Mouse (Mus musculus) forebrain, embryonic 12.5 days (tissue): Measurements from ENCODE around the gene Kmt2d. TPM values are rescaled to one million over a fixed set of nuclear protein-coding genes. Genes with fewer than 3 reads are reported as not detected.
"Not testable (repeated sequence)": the region's sequence is repeated elsewhere in the genome, so short reads cannot be mapped to it uniquely, and the experiment has no call there.

Source experiments
- ATAC-seq: fragments of 200-750 bp; cut with Nextera tagmentation; 2 replicates; pipeline ENCODE4 v1.8.0; 2017; ENCODE audit warnings: moderate TSS enrichment; ENCODE audit not compliant: low FRiP score
- H3K27ac ChIP-seq: fragments of 300-500 bp; sonication (generic); 2 replicates; pipeline ENCODE4 v1.5.1; 2016; ENCODE audit warnings: mild to moderate bottlenecking
- H3K27me3 ChIP-seq: fragments of 300-500 bp; sonication (generic); 2 replicates; pipeline ENCODE4 v1.6.1; 2016; ENCODE audit warnings: mild to moderate bottlenecking
- H3K36me3 ChIP-seq: fragments of 300-500 bp; sonication (generic); replicated peaks from 2 replicates; pipeline ENCODE4 v1.6.1; 2016; ENCODE audit warnings: mild to moderate bottlenecking
- H3K4me1 ChIP-seq: fragments of 300-500 bp; sonication (generic); 2 replicates; pipeline ENCODE4 v1.6.1; 2016
- H3K4me2 ChIP-seq: fragments of 300-500 bp; sonication (generic); 2 replicates; pipeline ENCODE4 v1.6.1; 2016; ENCODE audit warnings: mild to moderate bottlenecking, moderate library complexity
- H3K4me3 ChIP-seq: fragments of 300-500 bp; sonication (generic); replicated peaks from 2 replicates; pipeline ENCODE4 v1.5.1; 2016; ENCODE audit warnings: mild to moderate bottlenecking
- H3K9ac ChIP-seq: fragments of 300-500 bp; sonication (generic); 2 replicates; pipeline ENCODE4 v1.6.1; 2016; ENCODE audit warnings: mild to moderate bottlenecking
- H3K9me3 ChIP-seq: fragments of 300-500 bp; sonication (generic); 2 replicates; pipeline ENCODE4 v1.6.1; 2016
- WGBS: fragments of 180-500 bp; shearing (Covaris S2); methylation state at CpG from one replicate; pipeline ENCODE4 v1.1.7; 2016; 5-methylcytosine and 5-hydroxymethylcytosine counted together
- polyA plus RNA-seq: library from polyadenylated mRNA; unstranded; fragments of >200 nt; fragmentation: Nextera tagmentation; extraction: Ambion mirVana; gene quantifications from 2 replicates; pipeline ENCODE4 v1.2.1, GENCODE M21; 2016

Kmt2d gene
- 12.5 and 12.7 TPM in 2 replicates for polyA plus RNA-seq

DNA sequence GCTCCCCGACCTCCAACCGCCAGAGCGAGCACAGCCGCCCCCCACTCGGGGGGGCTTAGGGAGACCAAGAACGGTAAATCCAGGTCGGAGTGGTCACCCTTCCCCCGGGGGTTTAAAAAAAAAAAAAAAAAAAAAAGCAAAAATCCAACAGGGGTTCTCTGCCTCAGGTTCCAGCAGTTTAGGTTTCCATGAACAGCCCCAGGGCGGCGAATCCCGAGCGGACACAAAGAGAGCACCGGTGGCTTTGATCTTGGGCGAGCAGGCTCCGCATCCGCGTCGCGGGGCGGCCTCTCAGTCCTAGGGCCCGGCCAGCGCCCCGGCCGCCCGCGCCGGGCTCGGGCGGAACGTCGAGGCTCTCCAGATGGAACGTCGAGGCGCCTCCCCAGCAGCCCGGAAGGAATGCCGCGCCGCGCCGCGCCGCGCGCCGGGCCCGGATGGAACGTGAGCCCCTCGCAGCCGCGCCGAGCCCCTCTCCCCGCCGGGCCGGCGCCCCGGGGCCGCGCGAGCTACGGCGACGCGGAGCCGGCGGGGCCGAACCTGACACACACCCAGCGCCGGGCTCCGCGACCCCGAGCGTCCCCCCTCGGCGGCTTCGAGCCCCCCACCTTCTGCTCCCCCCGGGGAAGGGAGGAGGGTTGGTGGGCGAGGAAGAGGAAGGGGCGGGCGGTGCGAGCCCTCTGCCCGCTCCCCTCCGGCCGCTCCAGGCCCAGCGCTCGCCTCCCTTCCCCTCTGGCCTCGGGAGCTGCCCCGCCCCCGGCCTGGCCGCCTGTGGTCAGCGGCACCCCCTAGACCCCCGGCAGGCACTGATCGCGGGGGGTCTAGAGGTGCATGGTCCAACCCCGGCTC is at the start of gene Kmt2d:
Kmt2d (minus strand) TSS at position 135 of the 846 bp plus-strand sequence.
- WGBS, result under 1% methylated on average over 89 of the region's 94 CpGs

DNA sequence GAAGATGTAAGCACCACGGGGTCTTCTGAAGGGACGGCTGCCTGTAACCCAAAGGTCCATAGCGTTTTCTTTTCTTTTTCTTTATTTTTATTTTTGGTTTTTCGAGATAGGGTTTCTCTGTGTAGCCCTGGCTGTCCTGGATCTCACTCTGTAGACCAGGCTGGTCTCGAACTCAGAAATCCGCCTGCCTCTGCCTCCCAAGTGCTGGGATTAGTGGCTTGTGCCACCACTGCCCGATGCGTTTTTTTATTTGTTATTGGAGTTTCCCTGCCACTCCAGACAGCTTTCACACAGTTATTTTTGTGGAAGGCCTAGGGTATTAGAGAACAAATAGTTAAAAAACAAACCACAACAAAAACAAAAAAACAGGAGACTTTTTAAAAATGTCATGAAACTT is 47.5 kb upstream of the Kmt2d start:
- Histone ChIP-seq H3K4me3 (peak overlapping the region; percentile 86), H3K36me3 (peaks cover 14% of the 10 kb centered on the region), H3K9ac (peak overlapping the region; percentile 40; the same call in 1 of the 2 replicates), H3K27ac (peak overlapping the region; percentile 48), H3K4me1 (peaks cover 27% of the 10 kb centered on the region), H3K4me2 (peak overlapping the region; percentile 58)
- not testable (repeated sequence) for H3K27me3 ChIP-seq, ATAC-seq, H3K9me3 ChIP-seq
- 31% methylated on average over 8 of the region's 8 CpGs for WGBS

More for the DNA sequence above, at the start of gene Kmt2d:
- H3K27me3 ChIP-seq, result no peaks in the 10 kb centered on the region
- H3K4me3 ChIP-seq, result peak within 1 kb of the TSS; percentile 99
- H3K9ac ChIP-seq, result peak within 1 kb of the TSS; percentile 99
- peak; percentile 60 for ATAC-seq
- H3K36me3 ChIP-seq, result peaks cover 6% of the 10 kb centered on the region
- H3K4me1 ChIP-seq, result peaks cover 43% of the 10 kb centered on the region
- H3K27ac ChIP-seq, result peak within 1 kb of the TSS; percentile 98
- H3K9me3 ChIP-seq, result no peaks in the 10 kb centered on the region
- H3K4me2 ChIP-seq, result peak within 1 kb of the TSS; percentile 100

DNA sequence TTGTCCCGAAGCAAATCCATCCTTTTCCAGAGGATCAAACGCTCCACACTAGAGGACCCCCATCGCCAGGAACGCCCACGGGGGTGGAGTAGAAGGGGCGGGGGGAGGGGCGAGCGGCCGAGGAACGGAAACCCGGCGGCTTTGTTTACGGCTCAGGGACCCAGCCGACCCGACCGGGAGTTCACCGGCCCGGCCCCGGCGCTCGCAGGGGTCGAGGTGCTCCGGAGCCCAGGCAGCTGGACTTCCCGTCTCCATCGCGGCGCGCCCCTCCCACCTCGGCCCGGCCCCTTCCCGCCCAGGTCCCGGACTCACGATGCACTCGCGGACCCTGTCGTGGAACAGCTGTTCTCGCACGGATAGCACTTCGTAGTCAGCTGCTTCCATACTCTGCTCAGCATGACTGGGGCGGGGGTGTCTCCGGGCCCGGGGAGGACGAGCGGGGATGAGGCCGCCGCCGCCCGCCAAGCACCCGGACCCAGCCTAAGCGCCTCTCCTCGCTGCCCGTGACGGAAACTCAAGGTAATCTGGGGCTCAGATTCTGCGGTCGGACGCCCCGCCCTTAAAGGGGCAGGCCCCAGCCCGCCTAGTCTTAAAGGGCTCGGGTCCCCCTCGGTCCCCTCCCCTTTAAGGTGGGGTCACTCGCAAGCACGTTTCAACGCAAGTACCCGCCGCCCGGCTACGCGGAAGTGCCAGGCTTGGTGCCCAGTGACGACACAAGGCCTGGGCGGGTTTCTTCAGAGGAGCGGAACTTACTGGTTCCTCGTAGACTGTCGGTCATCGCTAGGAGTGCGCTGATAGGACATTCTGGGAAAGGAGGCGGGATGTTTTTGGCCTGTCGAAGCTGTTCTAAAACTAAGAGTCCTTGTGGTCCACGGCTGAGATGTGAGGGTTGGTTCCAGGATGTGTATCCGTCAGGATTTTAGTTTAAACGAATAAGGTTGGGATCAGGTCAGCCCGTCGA is 46.8 kb upstream of the Kmt2d start, which contains the start of gene Lmbr1l:
Lmbr1l (minus strand) TSS at position 694 of the 961 bp plus-strand sequence.
- H3K9ac ChIP-seq, result peak within 1 kb of the TSS; percentile 84
- peak within 1 kb of the TSS; percentile 95 for H3K27ac ChIP-seq
- no peaks in the 10 kb centered on the region for H3K27me3 ChIP-seq
- peak within 1 kb of the TSS; percentile 86 for H3K4me3 ChIP-seq
- H3K4me1 ChIP-seq, result peaks cover 27% of the 10 kb centered on the region
- H3K4me2 ChIP-seq, result peak within 1 kb of the TSS; percentile 88
- peak; percentile 99 for ATAC-seq
- WGBS, result under 1% methylated on average over 82 of the region's 82 CpGs
- no peaks in the 10 kb centered on the region for H3K9me3 ChIP-seq
- peaks cover 21% of the 10 kb centered on the region for H3K36me3 ChIP-seq

DNA sequence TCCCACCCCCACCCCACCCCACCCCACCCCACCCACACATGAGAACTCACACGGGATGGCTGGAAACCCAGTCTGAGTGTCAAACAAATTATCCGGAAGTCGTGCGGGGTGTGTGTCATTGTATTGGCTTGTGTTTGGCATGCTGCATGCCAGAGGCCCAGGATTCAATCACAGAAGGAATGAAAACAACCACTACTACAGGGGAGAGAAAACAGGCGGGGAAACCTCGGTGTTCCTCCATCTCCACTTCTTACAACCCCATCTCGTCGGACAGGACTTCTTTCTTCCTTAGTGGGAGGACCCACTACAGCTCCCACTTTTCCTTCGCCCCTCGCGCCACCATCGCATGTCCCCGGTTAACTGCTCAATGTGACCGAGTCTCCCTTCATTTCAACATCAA is 46.1 kb upstream of the Kmt2d start:
- H3K4me2 ChIP-seq, result peak overlapping the region; percentile 88
- peak overlapping the region; percentile 86 for H3K4me3 ChIP-seq
- no peaks in the 10 kb centered on the region for H3K9me3 ChIP-seq
- peaks cover 28% of the 10 kb centered on the region for H3K36me3 ChIP-seq
- 2% methylated on average over 14 of the region's 14 CpGs for WGBS
- H3K9ac ChIP-seq, result peak overlapping the region; percentile 84
- H3K4me1 ChIP-seq, result peaks cover 27% of the 10 kb centered on the region
- no peak for ATAC-seq
- H3K27ac ChIP-seq, result peak overlapping the region; percentile 95
- no peaks in the 10 kb centered on the region for H3K27me3 ChIP-seq

DNA sequence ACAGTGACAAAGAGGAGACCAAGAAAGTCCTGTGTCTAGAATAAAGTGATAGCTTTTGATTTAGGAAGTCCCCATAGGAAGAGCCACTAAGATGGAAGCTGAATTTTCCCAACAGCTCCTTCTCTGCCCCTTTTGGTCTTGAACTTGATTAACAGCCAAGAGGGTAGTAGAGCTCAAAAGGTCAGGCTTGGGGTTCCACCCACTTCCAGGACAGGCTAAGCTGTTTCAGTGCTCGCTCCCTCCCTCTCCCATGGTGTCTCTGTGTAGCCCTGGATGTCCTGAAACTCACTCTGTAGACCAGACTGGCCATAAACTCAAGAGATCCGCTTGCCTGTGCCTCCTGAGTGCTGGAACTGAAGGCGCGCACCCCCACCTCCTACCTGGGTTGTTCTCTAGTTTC is 45.0 kb upstream of the Kmt2d start:
- Histone ChIP-seq H3K9ac (peak overlapping the region; percentile 84), H3K9me3 (no peaks in the 10 kb centered on the region), H3K4me1 (peaks cover 27% of the 10 kb centered on the region), H3K36me3 (peaks cover 39% of the 10 kb centered on the region), H3K4me2 (peak overlapping the region; percentile 88), H3K27ac (no peak overlapping the region), H3K27me3 (no peaks in the 10 kb centered on the region), H3K4me3 (peak overlapping the region; percentile 86)
- WGBS, result 93% methylated on average over 4 of the region's 4 CpGs
- no peak for ATAC-seq

DNA sequence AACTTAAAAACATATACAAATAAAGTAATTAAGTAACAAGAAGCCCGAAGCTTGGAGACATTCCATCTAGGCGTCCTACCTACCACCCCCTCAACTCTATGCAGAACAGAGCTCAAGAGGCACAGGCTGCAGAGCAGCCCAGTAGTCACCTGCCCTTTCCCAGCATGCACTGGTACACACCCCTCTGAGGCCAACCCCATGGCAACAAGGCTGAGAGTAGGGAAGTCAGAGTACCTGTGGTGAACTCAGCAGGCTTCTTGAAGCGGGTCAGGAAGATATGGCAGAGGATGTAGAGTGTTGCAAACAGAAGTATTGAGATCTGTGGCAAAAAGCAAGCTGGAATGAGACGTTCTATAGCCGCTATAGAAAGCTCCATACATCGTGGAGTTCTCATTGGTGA is 43.9 kb upstream of the Kmt2d start:
- no peak overlapping the region for H3K27ac ChIP-seq
- H3K9ac ChIP-seq, result no peak overlapping the region
- no peak overlapping the region for H3K4me3 ChIP-seq
- H3K36me3 ChIP-seq, result peaks cover 50% of the 10 kb centered on the region
- H3K9me3 ChIP-seq, result no peaks in the 10 kb centered on the region
- no peaks in the 10 kb centered on the region for H3K27me3 ChIP-seq
- H3K4me1 ChIP-seq, result peaks cover 27% of the 10 kb centered on the region
- 92% methylated on average over 6 of the region's 6 CpGs for WGBS
- no peak overlapping the region for H3K4me2 ChIP-seq
- ATAC-seq, result no peak

DNA sequence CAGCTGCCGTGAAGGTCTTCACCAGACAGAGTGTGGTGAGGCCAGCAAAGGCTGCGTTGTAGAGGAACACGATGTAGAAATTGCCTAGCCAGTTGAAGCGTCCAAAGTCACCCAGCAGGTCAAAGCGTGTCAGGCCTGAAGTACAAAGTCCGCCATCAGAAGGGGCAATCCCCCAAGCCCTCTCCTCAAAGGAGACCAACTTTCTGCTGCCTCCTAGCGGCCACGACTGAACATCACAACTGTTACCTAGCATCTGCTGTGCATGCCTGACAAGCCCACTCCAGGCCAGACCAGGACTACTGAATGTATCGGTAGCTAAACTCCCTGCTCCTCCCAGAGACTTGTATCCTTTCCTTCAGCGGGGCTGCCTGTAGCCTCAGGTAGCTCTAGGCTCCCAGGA is 33.7 kb upstream of the Kmt2d start:
- peak; percentile 58; the same call in 1 of the 2 replicates for ATAC-seq
- no peak overlapping the region for H3K9ac ChIP-seq
- no peak overlapping the region for H3K4me3 ChIP-seq
- no peaks in the 10 kb centered on the region for H3K4me1 ChIP-seq
- no peaks in the 10 kb centered on the region for H3K9me3 ChIP-seq
- H3K36me3 ChIP-seq, result peaks cover 66% of the 10 kb centered on the region
- H3K27ac ChIP-seq, result no peak overlapping the region
- 26% methylated on average over 10 of the region's 10 CpGs for WGBS
- no peak overlapping the region for H3K4me2 ChIP-seq
- H3K27me3 ChIP-seq, result peaks cover 11% of the 10 kb centered on the region; the same call in 1 of the 2 replicates

DNA sequence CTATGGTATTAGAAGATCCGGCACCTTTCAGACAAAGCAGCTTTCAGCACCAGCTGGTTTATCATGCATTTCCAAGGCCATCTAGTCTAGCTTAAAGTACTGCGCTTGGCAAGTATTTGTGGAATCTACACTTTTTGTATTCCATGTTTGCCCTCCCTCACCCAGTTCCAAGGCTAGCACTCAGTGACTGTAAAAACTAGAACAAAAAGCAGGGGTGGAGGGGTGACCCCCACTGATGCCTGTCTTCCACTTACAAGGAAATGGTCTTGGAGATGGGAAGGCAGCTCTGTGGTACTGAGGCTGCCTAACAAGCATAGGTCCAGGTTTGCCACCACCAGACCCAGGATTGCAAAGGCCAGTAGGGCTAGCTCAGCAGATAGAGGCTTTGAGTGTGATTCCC is 31.6 kb upstream of the Kmt2d start:
- Histone ChIP-seq H3K4me1 (peaks cover 12% of the 10 kb centered on the region), H3K27me3 (peaks cover 32% of the 10 kb centered on the region), H3K4me2 (no peak overlapping the region), H3K36me3 (peaks cover 45% of the 10 kb centered on the region), H3K9ac (no peak overlapping the region), H3K27ac (no peak overlapping the region), H3K4me3 (no peak overlapping the region), H3K9me3 (no peaks in the 10 kb centered on the region)
- no peak for ATAC-seq
- WGBS, result 89% methylated on average over 2 of the region's 2 CpGs

DNA sequence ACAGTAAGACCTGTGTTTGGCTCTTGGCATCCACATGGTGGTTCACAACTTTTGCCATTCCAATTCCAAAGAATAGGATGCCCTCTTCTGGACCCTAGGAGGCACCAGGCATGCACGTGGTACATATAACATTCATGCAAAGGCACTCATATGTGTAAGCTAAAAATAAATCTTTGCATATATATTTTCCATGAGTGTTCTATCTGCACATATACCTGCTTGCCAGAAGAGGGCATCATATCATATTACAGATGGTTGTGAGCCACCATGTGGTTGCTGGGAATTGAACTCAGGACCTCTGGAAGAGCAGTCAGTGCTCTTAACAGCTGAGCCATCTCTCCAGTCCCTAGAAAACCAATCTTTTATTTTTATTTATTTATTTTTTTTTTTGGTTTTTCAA is 30.5 kb upstream of the Kmt2d start:
- 56% methylated on average over 1 of the region's 1 CpGs for WGBS

DNA sequence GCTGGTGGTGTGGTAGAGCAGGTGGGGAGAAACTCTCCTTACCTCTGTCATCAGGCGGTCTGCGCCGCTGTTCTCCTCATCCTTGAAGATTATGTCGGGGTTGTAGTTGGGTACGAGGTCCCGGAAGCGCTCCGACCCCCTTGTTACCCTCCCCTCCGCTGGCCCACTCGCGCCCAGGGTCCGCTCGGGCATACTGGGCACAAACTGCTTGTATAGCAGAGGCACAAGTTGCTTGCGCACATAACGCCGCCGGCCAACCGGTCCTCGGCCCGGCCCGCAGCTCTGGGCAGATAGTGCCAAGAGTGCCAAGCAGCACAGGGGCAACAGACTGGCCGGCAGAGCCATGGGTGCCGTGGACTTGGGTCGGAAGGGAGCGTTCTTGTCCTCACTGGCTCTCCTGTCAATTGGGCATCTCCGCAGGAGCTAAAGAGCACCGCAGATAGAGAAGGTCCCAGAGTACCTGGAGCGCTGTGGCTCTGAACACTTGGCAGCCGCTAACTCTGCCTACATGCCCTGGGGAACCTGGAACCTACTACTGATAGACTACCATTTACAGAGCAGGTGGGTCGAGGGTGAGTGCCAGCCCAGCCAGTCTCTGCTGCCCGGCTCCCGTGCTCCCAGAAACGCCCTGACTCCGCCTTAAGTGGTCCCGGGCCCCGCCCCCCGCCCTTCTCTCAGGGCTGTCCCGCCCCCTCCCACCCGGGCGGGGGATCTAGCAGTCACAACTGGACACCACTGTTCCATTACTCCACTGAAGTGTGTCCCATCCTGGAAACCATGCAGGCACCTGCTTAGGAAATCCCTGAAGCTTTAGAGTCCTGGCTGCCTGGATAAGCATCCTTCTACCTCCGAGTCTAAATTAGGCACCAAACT is 27.2 kb upstream of the Kmt2d start, which contains the start of gene Dhh:
Dhh (minus strand) TSS at position 613 of the 873 bp plus-strand sequence.
- peak within 1 kb of the TSS; percentile 24 for H3K4me3 ChIP-seq
- peak within 1 kb of the TSS; percentile 45 for H3K4me2 ChIP-seq
- peaks cover 76% of the 10 kb centered on the region for H3K27me3 ChIP-seq
- H3K4me1 ChIP-seq, result peaks cover 44% of the 10 kb centered on the region
- H3K27ac ChIP-seq, result no peak within 1 kb of the TSS
- peaks cover 3% of the 10 kb centered on the region; the same call in 1 of the 2 replicates for H3K36me3 ChIP-seq
- ATAC-seq, result peak; percentile 34
- no peaks in the 10 kb centered on the region for H3K9me3 ChIP-seq
- 0 out of 2 replicates have a peak within 1 kb of the TSS, but pooled peaks have one; percentile 9 for H3K9ac ChIP-seq
- 1% methylated on average over 41 of the region's 41 CpGs for WGBS

More for the DNA sequence above, 30.5 kb upstream of the Kmt2d start:
- H3K4me1 ChIP-seq, result peaks cover 15% of the 10 kb centered on the region
- no peak for ATAC-seq
- H3K9me3 ChIP-seq, result no peaks in the 10 kb centered on the region
- peaks cover 36% of the 10 kb centered on the region for H3K36me3 ChIP-seq
- H3K4me3 ChIP-seq, result no peak overlapping the region
- H3K27ac ChIP-seq, result no peak overlapping the region
- no peak overlapping the region for H3K9ac ChIP-seq
- H3K27me3 ChIP-seq, result peaks cover 42% of the 10 kb centered on the region
- H3K4me2 ChIP-seq, result no peak overlapping the region

DNA sequence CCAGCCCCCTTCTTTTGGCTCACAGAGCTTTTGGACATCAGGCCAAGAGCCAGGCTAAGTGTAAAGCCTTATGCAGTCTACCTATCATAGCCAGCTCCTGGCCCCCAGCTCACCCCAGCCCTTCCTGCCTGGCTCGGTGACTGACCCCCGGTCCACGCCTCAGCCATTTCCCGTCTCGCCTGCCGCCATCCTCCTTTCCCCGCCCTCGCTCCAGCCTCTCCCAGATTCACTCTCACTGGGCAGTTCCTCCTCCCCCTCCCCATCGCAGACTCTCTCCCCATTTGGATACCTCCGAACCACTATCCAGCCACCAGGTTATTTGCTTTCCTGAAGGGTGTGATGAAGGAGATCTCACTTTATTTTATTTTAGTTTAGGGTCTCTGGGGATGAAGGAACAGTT is 26.5 kb upstream of the Kmt2d start:
- no peak for ATAC-seq
- Histone ChIP-seq H3K27me3 (peaks cover 83% of the 10 kb centered on the region), H3K9ac (no peak overlapping the region), H3K4me1 (peaks cover 44% of the 10 kb centered on the region), H3K4me2 (peak overlapping the region; percentile 45), H3K36me3 (no peaks in the 10 kb centered on the region), H3K9me3 (no peaks in the 10 kb centered on the region), H3K27ac (no peak overlapping the region), H3K4me3 (peak overlapping the region; percentile 24)
- WGBS, result 2% methylated on average over 10 of the region's 10 CpGs
